Mouse (Mus musculus) brown adipose tissue, adult 24 weeks (tissue): ENCODE measurements around the gene Zfp185. TPM values are rescaled to one million over a fixed set of nuclear protein-coding genes. Genes with fewer than 3 reads are reported as not detected.
A peak's percentile ranks its signal among the peaks of the same experiment; 100 is the strongest.

ENCODE experiments used
- H3K27ac ChIP-seq: fragments of 200-500 bp; replicated peaks from 2 replicates; pipeline ENCODE4 v1.5.1; 2012; ENCODE audit warnings: low read depth, mild to moderate bottlenecking, low read length
- H3K4me1 ChIP-seq: fragments of 200-500 bp; 2 replicates; pipeline ENCODE4 v1.6.1; 2012; ENCODE audit warnings: low read length, mixed read lengths; ENCODE audit not compliant: control insufficient read depth, insufficient read depth, insufficient read length
- H3K4me3 ChIP-seq: fragments of 200-500 bp; 2 replicates; pipeline ENCODE4 v1.5.1; 2012; ENCODE audit warnings: low read depth, mild to moderate bottlenecking, low read length, moderate library complexity; ENCODE audit not compliant: insufficient read depth
- polyA plus RNA-seq: library from polyadenylated mRNA; stranded (reverse); fragments of >200 nt; gene quantifications from 2 replicates; pipeline ENCODE4 v1.2.4, GENCODE M21; 2012; ENCODE audit not compliant: missing spikeins, insufficient read depth, insufficient read length

Zfp185 gene
- polyA plus RNA-seq: 6.0 and 7.1 TPM in 2 replicates

DNA sequence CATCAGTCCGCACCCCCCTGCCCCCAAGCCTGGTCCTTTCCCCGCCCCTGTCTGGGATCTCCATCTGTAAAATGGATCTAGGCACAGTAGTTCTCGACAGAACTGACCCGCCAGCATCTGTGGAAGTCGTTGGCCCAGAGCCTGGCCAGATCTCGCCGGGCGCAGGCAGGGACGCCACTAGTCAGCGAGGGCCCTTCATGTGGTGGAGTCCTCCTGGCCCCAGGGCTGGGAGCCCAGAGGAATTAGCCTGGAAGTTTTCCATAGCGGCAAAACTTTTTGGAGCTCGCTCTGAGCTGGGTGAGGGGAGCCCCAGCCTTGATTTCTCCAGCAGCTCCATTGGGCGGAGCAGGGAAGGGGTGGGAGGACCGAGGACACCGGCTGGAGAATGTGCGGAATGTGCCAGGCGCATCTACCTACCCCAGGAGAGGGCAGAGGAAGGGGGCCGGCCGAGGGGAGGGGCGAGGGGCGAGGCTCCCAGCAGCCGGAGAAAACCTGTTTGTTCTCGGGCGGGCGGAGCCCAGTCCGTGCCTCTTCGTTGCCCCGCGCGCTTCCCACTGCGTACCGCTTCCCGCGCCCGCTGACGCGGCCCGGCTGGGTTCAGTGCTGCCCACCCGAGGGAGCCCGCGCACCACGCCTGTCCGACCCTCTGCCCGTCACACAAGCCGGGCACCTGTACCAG is at the start of gene Zfp185:
Gene Zfp185 (plus strand): TSS at position 499 of the 679 bp plus-strand sequence.
- Histone ChIP-seq H3K27ac (peak within 1 kb of the TSS; percentile 28; the same call in 1 of the 2 replicates), H3K4me3 (peak within 1 kb of the TSS; percentile 66), H3K4me1 (peaks cover 5% of the 10 kb centered on the region)

DNA sequence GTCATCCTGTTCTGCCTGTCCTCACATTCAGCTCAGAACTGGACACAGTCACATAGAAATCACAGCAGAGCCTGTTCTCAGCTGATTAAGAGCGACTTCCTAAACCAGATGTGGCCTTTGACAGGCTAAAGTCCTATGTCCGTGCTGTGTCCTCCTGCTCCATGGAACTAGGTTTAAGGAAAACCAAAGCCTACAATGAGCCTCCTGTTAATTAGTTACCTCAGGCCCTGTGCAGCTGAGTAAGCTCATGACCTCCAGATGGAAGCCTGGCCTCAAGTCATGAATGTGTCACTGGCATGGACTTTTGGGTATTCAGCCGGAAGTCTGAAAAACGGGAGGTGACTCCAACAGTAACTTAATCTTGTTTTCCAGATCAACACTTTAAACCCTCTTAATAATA is 33.7 kb upstream of the Zfp185 start:
- H3K4me3 ChIP-seq: no peak overlapping the region
- no peaks in the 10 kb centered on the region for H3K4me1 ChIP-seq
- no peak overlapping the region for H3K27ac ChIP-seq

- Histone ChIP-seq H3K4me1 (no peaks in the 10 kb centered on the region), H3K27ac (no peak overlapping the region), H3K4me3 (no peak overlapping the region)
Observed at GRCm38 (mm10) chrX:72956486-72956885, 30.7 kb upstream of the Zfp185 start.

- Histone ChIP-seq H3K4me3 (no peak overlapping the region), H3K27ac (no peak overlapping the region), H3K4me1 (no peaks in the 10 kb centered on the region)
Observed at GRCm38 (mm10) chrX:72960431-72960830, 26.7 kb upstream of the Zfp185 start.

- H3K4me3 ChIP-seq: no peak overlapping the region
Observed at GRCm38 (mm10) chrX:72961511-72961910, 25.6 kb upstream of the Zfp185 start.

DNA sequence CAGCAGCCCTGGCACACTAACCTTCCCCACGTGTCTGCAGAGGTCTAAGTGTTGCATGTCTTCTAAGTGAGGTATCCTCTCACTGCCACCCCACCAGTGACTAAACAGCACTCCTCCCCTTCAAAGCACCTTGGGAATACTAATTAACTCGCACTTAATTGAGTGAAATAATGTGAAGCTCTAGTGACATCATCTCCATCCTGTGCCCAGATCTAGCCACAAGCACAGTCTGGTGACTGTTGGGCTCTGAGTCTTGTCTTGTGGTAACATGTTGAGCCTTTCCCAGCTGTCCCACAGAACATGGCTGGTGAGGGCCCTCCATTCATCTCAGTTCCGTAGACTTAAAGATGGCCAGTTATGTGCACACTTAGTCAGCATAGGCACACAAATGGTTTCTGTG is 24.4 kb upstream of the Zfp185 start:
- Histone ChIP-seq H3K27ac (no peak overlapping the region), H3K4me3 (no peak overlapping the region), H3K4me1 (no peaks in the 10 kb centered on the region)

More at GRCm38 (mm10) chrX:72961511-72961910, 25.6 kb upstream of the Zfp185 start:
- Histone ChIP-seq H3K27ac (peak overlapping the region; percentile 40), H3K4me1 (no peaks in the 10 kb centered on the region)

GRCm38 (mm10) chrX:72982831-72983230 is 4.3 kb upstream of the Zfp185 start:
- no peak overlapping the region for H3K4me3 ChIP-seq
- H3K4me1 ChIP-seq: peaks cover 5% of the 10 kb centered on the region
- H3K27ac ChIP-seq: 0 out of 2 replicates have a peak overlapping the region, but pooled peaks have one; percentile 1

DNA sequence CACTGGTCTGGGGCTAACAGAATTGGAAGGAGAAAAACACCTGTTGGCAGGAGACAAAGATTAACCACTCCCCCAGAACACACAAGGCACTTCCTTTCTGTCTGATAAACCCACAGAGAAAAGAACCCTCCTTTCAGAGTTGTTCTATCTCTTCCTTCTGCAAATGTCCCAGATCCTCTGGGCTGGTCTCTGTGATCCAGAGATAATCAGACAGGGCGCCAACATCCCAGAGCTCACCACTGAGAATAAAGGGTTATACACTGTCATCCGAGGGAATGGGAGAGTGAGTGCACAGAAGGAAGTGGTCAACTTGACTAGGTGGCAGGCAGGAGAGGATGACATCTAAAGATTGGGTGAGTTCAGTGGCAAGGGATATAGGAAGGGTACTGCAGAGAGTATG is 1.5 kb upstream of the Zfp185 start:
- H3K27ac ChIP-seq: no peak overlapping the region
- peaks cover 5% of the 10 kb centered on the region for H3K4me1 ChIP-seq
- H3K4me3 ChIP-seq: no peak overlapping the region

DNA sequence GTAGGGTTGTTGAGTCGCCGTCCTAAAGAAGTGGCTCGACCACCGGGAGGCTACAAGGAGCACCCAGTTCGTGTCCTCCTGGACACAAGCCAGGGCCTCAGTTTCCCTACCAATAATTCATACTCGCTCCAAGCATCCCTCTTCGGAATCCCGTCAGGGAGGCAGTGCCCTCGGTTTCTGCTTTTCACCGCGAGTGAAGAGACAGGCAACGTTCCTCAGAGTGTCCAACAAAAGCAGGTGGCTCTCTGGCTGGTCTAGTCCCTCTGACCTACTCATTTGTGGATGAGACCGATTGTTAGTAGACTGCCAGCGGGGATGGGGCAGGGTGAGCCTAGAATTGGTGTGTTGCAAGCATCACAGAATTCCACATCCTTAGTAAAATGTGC is 374 bp downstream of the Zfp185 start:
- H3K4me1 ChIP-seq: peaks cover 5% of the 10 kb centered on the region
- H3K27ac ChIP-seq: no peak overlapping the region

DNA sequence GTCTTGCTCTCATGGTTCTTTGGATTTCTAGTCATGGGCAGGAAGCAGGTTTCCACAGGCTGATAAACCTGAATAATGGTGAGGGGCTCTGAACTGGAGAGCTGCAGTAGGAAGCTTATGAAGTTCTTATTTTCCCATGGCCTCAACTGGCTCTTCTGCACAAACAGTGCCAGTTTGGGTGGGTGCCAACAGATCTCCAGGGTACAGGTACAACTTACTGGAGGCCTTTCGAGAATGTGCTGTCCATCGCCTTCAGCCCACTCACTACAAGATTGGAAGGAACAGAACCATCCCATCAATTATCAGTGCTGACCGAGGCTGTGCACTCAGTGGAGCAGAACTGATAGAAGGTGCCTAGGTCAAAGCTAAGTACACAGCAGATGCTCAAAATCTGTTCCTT is 1.3 kb downstream of the Zfp185 start:
- no peak overlapping the region for H3K4me3 ChIP-seq
- peaks cover 5% of the 10 kb centered on the region for H3K4me1 ChIP-seq
- H3K27ac ChIP-seq: no peak overlapping the region

More for the DNA sequence above, 374 bp downstream of the Zfp185 start:
- peak overlapping the region; percentile 66 for H3K4me3 ChIP-seq

DNA sequence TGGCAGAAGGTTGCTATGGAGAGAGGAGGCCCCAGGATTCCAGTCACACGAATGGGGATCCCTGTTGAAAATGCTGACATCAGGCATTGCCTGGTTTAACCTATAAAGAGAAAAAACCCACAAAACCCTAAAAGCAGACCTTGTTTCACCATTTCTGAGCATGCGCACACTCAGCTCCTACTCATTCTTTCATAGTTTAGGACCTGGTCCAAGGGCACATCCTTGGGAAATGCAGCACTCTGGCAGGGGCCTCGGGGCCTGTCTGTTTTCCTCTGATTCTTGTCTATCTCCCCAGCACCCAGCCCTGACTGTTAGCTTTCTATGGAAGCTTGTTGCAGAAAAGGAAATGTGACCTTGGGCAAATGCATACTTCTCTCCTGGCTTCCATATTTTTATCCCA is 3.4 kb downstream of the Zfp185 start:
- H3K4me3 ChIP-seq: no peak overlapping the region
- H3K4me1 ChIP-seq: peaks cover 5% of the 10 kb centered on the region
- H3K27ac ChIP-seq: no peak overlapping the region

- Histone ChIP-seq H3K4me3 (no peak overlapping the region), H3K27ac (0 out of 2 replicates have a peak overlapping the region, but pooled peaks have one; percentile 34), H3K4me1 (peaks cover 5% of the 10 kb centered on the region)
Observed at GRCm38 (mm10) chrX:72992291-72992919, 5.3 kb downstream of the Zfp185 start.

DNA sequence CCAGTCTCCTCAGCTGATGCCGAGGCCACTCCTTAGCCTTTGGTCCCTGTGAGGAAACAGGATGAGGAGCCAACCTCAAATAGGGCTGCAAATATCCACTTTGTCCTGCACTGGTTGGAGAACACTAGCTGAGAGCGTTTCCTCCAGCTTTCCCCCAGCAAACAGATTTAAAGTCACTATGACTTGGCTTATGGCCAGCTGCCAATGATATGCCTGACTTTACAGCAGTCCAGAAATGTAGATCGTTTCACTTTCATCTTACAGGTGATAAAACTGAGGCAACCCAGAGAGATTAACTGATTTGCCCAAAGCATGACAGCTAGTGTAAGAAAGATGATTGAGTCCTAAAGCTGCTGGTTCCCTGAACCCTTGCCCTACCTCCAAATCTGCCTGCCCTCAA is 8.4 kb downstream of the Zfp185 start:
- Histone ChIP-seq H3K4me1 (peaks cover 5% of the 10 kb centered on the region), H3K4me3 (no peak overlapping the region), H3K27ac (peak overlapping the region; percentile 60)

GRCm38 (mm10) chrX:73003110-73003509 is 16.0 kb downstream of the Zfp185 start:
- Histone ChIP-seq H3K4me1 (no peaks in the 10 kb centered on the region), H3K27ac (no peak overlapping the region), H3K4me3 (no peak overlapping the region)

GRCm38 (mm10) chrX:73005678-73006077 is 18.5 kb downstream of the Zfp185 start:
- Histone ChIP-seq H3K4me1 (no peaks in the 10 kb centered on the region), H3K27ac (no peak overlapping the region), H3K4me3 (no peak overlapping the region)
